Mouse (Mus musculus) heart, embryonic 13.5 days (tissue): Measurements from ENCODE around the gene Zdhhc17. TPM values are rescaled to one million over a fixed set of nuclear protein-coding genes. Genes with fewer than 3 reads are reported as not detected.

Source experiments
- ATAC-seq: fragments of 200-750 bp; cut with Nextera tagmentation; 2 replicates; pipeline ENCODE4 v1.8.0; 2017; ENCODE audit warnings: moderate TSS enrichment; ENCODE audit not compliant: insufficient number of reproducible peaks, low FRiP score, low TSS enrichment; ENCODE audit errors: extremely low read depth
- H3K27ac ChIP-seq: fragments of 300-500 bp; sonication (generic); replicated peaks from 2 replicates; pipeline ENCODE4 v1.5.1; 2015; ENCODE audit warnings: moderate library complexity, mild to moderate bottlenecking, inconsistent platforms
- H3K27me3 ChIP-seq: fragments of 300-500 bp; sonication (generic); replicated peaks from 2 replicates; pipeline ENCODE4 v1.6.1; 2015; ENCODE audit warnings: mild to moderate bottlenecking, inconsistent platforms
- H3K36me3 ChIP-seq: fragments of 300-500 bp; sonication (generic); 2 replicates; pipeline ENCODE4 v1.6.1; 2015; ENCODE audit warnings: mild to moderate bottlenecking, inconsistent platforms
- H3K4me1 ChIP-seq: fragments of 300-500 bp; sonication (generic); 2 replicates; pipeline ENCODE4 v1.6.1; 2015; ENCODE audit warnings: inconsistent platforms
- H3K4me2 ChIP-seq: fragments of 300-500 bp; sonication (generic); 2 replicates; pipeline ENCODE4 v1.6.1; 2015; ENCODE audit warnings: inconsistent platforms, mild to moderate bottlenecking, moderate library complexity
- H3K4me3 ChIP-seq: fragments of 300-500 bp; sonication (generic); 2 replicates; pipeline ENCODE4 v1.5.1; 2015; ENCODE audit warnings: moderate library complexity, mild to moderate bottlenecking, inconsistent platforms
- H3K9ac ChIP-seq: fragments of 300-500 bp; sonication (generic); 2 replicates; pipeline ENCODE4 v1.6.1; 2015; ENCODE audit warnings: inconsistent platforms, mild to moderate bottlenecking, moderate library complexity
- H3K9me3 ChIP-seq: fragments of 300-500 bp; sonication (generic); 2 replicates; pipeline ENCODE4 v1.6.1; 2016; ENCODE audit warnings: inconsistent platforms
- WGBS: fragments of 180-500 bp; shearing (Covaris S2); methylation state at CpG from one replicate; pipeline ENCODE4 v1.1.7; 2015; ENCODE audit warnings: mixed read lengths; 5-methylcytosine and 5-hydroxymethylcytosine counted together
- polyA plus RNA-seq: library from polyadenylated mRNA; unstranded; fragments of >200 nt; fragmentation: Nextera tagmentation; extraction: Ambion mirVana; gene quantifications from 2 replicates; pipeline ENCODE4 v1.2.1, GENCODE M21; 2015

The Zdhhc17 gene
- polyA plus RNA-seq, 1 experiment from 2014 or later: 15.4 TPM

DNA sequence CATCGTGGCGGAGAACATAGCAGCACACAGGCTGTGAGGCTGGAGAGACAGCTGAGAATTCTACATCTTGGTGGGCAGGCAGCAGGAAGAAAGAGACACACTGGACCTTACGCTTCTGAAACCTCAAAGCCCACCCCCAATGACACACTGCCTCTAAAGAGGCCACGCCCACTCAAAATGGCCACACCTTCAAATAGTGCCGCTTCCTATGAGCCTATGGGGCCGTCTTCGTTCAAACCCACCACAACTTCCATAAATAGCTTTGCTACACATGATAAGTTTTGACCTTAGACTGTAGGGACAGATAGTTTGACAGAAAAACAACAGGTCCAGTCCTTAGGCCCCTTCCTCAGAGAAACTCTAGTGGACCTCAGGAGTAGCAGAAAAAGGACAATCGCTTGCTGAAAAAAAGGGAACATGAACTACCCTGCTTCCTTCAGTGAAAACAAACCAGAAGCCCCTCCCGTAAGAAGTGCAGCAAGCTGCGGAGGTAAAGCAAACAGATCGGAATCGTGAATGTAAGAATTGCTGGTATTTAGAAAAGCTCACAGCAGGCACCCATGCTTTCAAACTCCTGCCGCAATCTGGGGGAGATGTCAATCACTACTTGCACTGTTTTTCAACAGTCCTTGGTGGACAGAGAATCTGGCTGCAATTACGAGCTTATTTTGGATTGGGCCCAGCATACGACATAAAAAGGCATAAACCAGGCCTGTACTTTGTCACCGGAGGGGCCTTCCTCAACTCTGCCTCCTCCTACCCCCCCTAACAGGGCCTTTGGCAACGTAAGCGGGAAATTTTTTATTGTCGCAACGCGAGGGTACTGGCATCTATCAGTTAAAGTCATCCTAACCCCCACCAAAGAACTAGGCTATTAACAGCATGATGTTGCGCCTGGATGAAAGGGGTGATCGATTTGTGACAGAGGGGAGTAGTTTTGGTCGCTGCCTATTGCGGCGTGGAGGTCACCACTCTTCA is 91.2 kb downstream of the Zdhhc17 start:
- 12% methylated on average over 26 of the region's 26 CpGs for WGBS
- H3K27ac ChIP-seq: peak overlapping the region; percentile 99
- H3K36me3 ChIP-seq: no peaks in the 10 kb centered on the region
- ATAC-seq: no peak
- H3K27me3 ChIP-seq: no peaks in the 10 kb centered on the region
- H3K9me3 ChIP-seq: no peaks in the 10 kb centered on the region
- peak overlapping the region; percentile 77 for H3K4me2 ChIP-seq
- H3K9ac ChIP-seq: peak overlapping the region; percentile 96
- peak overlapping the region; percentile 69 for H3K4me3 ChIP-seq
- H3K4me1 ChIP-seq: peaks cover 39% of the 10 kb centered on the region

DNA sequence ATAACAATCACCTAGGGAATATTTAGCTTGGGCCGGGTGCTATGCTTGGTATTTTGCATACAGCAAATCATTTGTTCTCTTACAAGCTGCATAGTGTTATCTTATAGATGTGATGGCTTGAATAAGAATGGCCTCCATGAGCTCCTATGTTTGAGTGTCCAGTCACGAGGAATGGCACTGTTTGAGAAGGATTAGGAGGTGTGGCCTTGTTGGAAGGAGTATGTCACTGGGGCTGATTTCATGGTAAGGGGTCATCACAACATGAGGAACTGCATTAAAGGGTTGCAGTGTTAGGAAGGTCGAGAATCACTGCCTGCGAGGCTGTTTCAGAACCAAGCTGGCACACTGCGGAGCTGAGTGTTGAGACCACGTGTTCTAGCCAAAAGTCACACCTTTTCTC is 92.4 kb downstream of the Zdhhc17 start:
- Histone ChIP-seq H3K9me3 (no peaks in the 10 kb centered on the region), H3K4me3 (no peak overlapping the region), H3K9ac (no peak overlapping the region), H3K27me3 (no peaks in the 10 kb centered on the region), H3K4me2 (no peak overlapping the region), H3K4me1 (peaks cover 29% of the 10 kb centered on the region), H3K36me3 (no peaks in the 10 kb centered on the region), H3K27ac (no peak overlapping the region)
- ATAC-seq: no peak
- WGBS: 93% methylated on average over 6 of the region's 6 CpGs

DNA sequence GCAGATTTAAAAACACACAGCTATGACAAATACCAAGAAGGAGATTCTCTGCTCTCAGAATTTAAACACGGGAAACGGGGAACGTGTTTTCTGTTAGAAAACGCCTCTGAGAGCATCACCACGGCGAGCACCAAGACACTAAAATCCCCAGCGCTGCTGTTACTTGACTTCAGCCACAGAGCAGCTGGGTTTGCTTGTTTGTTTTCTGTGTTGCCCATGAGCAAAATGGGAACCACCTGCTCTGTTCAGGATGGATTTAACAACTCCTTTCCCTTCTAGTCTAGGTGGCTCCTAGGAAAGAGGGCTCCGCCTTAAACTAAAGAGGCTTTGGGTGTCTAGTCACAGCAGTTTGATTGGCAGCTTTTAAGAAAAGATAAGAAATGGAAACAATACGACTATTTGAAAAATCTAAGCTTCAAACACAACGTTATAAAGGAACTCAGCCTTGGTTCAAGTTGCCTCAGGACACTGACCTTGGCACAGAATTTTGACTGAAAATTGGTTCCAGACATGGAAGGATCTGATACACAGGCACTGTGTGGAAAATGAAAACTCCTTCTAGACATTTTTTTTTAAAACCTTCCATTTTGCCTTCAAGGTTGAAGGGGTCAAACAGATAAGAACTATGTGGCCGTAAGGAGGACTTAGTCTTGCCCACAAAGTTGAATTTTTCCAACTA is 93.1 kb downstream of the Zdhhc17 start:
- WGBS: 71% methylated on average over 11 of the region's 11 CpGs

DNA sequence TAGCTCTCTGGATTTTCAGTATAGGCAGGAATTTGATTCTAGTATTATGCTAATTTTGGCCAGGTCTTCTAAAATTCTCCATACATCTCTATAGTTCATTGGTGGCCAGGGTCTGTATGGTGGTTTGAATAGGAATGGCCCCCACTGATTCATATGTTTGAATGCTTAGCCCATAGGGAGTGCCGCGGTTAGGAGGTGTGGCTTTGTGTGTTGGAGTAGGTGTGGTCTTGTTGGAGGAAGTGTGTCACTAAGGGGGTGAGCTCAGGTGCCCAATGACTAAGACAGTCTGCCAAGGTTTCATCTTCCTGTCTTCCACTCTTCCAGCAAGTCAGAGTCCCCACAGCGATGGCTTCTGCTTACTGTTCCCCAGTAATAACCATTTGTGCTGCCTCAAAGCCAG is 106.1 kb downstream of the Zdhhc17 start:
- Histone ChIP-seq H3K27me3 (no peaks in the 10 kb centered on the region), H3K36me3 (no peaks in the 10 kb centered on the region), H3K4me1 (peaks cover 17% of the 10 kb centered on the region; the same call in 1 of the 2 replicates), H3K4me2 (no peak overlapping the region), H3K27ac (no peak overlapping the region), H3K4me3 (no peak overlapping the region), H3K9me3 (no peaks in the 10 kb centered on the region), H3K9ac (no peak overlapping the region)
- ATAC-seq: no peak
- WGBS: 92% methylated on average over 3 of the region's 3 CpGs

More for the DNA sequence above, 93.1 kb downstream of the Zdhhc17 start:
- no peak overlapping the region for H3K4me2 ChIP-seq
- no peak overlapping the region for H3K9ac ChIP-seq
- H3K4me3 ChIP-seq: no peak overlapping the region
- no peak for ATAC-seq
- no peak overlapping the region for H3K27ac ChIP-seq
- no peaks in the 10 kb centered on the region for H3K27me3 ChIP-seq
- H3K4me1 ChIP-seq: peaks cover 21% of the 10 kb centered on the region
- H3K9me3 ChIP-seq: no peaks in the 10 kb centered on the region
- no peaks in the 10 kb centered on the region for H3K36me3 ChIP-seq

DNA sequence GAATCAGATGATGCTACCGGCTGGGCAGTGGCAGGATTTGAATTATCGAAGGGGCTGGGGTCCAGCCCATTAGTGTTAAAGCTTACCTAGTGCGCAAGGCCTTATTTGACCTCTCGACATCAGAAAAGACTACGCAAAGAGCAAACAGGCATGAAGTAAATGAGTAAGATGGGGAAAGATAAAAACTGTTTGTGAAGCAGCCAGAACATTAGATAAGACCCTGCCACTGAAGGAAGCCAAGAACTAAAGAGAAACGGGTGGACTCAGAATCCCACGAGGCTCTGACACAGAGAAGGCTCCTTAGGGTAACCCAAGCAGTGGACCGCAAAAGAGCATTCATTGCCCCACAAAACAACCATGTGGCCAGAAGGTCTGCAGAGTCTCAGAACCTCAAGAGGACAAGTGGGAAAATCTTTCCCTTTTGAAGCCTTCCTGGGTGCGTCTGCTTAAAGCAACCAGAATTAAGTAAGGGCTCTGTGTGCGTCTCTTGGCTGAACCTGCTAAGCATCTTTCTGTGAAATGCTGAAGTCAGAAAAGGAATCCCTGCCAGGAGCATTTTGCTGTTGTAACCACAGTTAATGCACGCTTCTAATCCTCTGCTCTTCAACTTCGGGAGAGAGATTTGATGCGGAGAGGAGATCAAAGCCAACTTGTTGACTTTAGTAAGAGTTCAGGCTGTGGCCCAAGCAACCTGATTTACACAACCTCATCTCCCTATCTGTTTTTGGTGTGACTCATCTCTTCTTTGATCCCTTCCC is 110.0 kb downstream of the Zdhhc17 start:
- Histone ChIP-seq H3K27ac (0 out of 2 replicates have a peak overlapping the region, but pooled peaks have one; percentile 6), H3K36me3 (no peaks in the 10 kb centered on the region), H3K9ac (no peak overlapping the region), H3K4me3 (no peak overlapping the region), H3K4me2 (no peak overlapping the region), H3K27me3 (no peaks in the 10 kb centered on the region), H3K9me3 (no peaks in the 10 kb centered on the region), H3K4me1 (peaks cover 17% of the 10 kb centered on the region; the same call in 1 of the 2 replicates)
- 42% methylated on average over 13 of the region's 13 CpGs for WGBS
- ATAC-seq: no peak

Other genes starting within 250 kb of the Zdhhc17 start
- gene Csrp2, start 90.4 kb downstream of the Zdhhc17 start, polyA plus RNA-seq: 377 and 414 TPM in 2 replicates
- 22.5 and 26.4 TPM in 2 replicates for gene Osbpl8, start 154.6 kb upstream of the Zdhhc17 start, polyA plus RNA-seq